Mouse (Mus musculus) CH12F3 (cell line): ENCODE results near the gene Zscan4e.
"Not testable (repeated sequence)": the region's sequence is repeated elsewhere in the genome, so short reads cannot be mapped to it uniquely, and the experiment has no call there.

Experiments
- in situ Hi-C: fragments of 300-500 bp; cut with MboI; formaldehyde crosslinking; loops from 2 replicates; pipeline ENCODE4 v1.14.3; 2020; ENCODE audit warnings: low sequenced_read_pairs

Zscan4e gene

DNA sequence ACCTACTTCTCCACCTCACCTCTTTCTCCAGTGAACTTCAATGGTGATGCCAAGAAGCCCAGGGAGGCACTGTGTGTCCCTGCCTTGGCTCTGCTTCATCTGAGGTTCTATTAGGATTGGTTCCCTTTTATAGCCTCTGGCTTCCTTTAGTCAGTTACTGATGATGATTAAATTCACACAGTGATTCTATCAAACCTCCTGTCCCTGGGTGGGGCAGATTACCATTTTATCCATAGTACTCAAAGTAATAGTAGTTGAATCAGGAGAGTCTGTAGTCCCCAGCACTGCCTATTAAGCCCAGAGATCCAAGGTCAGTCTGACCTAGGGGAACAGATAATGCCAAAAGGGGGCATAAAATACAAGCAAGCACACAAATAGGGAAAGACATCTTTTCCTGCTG is at the start of gene Zscan4e:
TSS of gene Zscan4e (minus strand) at position 101 of the 400 bp plus-strand sequence.
- in situ Hi-C loops = not testable (repeated sequence)
